Mouse (Mus musculus): ENCODE measurements at regions not wholly inside any gene's neighbourhood (a gene's known extent, or its start where the extent isn't known, plus 50 kb on each side); places are given as distances from the start of the nearest gene placed in this dataset.

DNA sequence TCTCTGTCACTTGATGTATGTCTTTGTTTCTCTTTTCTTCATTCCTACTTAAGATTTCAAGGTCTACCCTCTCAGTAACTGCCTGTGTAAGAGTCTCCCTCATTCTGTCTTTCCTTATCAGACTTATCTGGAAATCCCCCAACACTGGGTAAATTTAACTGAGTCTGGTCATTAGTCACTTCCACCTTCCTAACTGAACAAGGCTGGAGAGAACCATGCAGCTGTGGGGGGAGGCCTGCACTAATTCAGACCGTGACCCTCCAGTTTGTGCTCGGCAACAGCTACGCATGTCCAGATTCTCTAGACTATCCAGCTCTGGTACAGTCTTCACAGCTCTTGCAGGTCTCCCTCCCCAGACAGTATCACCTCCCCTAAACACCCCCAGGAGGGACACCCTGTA, 103.3 kb downstream of the Prox1 start:
- DNase-seq (ENCODE audit: low spot score in 2 of 2): no peak

DNA sequence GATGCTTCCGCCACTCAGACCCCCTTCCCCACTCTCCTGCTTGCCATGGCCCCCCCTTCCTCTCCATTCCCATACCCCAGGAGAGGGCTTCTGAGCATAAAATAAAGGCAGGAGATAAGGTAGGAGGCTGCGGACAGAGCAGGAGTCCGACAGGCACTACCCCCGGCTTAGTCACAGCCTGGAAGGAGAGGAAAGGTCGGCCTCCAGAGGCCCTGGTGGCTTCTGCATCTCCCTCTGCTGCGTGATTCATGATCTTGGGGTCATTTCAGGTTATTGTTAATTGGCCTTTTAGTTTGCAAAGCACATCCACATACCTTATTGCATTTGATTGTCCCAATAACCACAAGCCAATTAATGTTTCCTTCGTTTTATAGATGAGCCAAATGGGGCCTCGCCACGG, 104.1 kb downstream of the Prox1 start:
- DNase-seq (ENCODE audit: low spot score in 2 of 2): no peak

DNA sequence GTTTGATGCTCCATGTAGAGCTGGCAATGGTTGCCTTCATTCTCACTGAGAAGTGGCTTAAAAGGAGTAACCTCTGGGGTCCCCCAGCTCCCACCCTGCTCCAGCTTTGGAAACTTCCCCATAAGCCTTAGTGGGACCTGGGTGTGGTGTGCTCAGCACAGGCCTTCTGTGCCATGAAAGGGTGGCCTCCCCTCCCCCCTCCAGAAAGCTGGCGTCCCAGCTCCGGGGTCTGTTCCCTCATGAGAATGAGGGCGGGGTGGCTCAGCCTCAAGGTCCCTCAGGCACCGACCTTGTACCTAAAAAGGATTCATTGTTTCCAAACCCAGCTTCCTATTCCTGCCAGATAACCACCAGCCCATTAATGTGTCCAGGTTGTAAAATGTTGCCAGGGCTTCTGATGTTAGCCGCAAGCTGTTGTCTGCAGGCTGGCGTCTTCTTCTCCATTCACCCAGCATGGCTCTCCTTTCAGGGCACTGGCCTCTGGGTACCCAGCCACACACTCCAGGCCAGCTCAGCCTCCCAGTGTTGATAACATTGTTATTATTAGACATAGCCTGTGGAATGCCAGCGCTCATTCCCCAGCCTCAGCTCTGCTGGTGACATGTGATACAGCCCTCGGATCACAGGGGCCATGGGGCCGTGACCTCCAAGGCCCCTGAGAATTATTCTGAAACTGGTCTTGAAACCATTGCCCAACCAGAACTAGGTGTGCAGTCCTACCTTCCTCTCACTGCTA, 108.8 kb downstream of the Prox1 start:
- no peak for DNase-seq (ENCODE audit: low spot score in 2 of 2)

DNA sequence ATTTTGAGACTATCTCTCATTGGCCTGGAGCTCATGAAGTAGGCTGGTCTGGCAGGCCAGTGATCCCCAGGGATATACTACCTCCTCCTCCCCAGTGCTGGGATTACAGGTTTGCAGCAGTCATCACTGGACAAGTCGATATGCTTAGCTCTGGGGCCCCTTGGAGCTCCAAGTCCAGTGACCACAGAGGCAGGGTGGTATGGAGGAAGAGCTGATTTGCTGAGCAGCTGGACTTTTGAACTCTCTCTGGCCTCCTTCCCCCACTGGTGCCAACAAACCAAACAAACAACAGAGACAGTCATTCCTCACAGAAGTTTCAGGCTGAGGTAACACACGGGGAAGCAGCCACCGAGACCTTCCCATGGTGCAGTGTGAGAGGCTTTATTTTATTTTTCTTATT, 111.5 kb downstream of the Prox1 start:
- DNase-seq (ENCODE audit: low spot score in 2 of 2): no peak

DNA sequence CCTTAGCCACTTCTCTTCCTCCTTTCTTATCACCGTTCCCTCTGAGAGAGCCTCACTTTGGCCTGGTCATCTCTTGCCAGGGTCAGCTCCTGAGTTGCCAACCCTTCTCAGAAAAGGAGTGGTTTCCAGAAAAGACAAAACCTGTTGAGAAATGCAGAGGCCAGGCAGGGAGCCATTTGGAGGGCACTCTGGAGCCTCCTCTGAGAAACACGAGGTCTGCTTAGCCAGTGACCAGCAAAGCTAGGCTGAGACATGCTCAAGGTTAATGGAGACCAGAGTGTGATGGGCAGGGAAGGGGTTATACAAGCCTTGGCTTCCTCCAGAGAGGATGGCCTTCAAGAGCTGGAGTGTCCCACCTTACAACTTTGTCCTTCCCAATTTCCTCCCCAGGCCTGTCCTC, 113.6 kb downstream of the Prox1 start:
- DNase-seq (ENCODE audit: low spot score in 2 of 2): no peak

DNA sequence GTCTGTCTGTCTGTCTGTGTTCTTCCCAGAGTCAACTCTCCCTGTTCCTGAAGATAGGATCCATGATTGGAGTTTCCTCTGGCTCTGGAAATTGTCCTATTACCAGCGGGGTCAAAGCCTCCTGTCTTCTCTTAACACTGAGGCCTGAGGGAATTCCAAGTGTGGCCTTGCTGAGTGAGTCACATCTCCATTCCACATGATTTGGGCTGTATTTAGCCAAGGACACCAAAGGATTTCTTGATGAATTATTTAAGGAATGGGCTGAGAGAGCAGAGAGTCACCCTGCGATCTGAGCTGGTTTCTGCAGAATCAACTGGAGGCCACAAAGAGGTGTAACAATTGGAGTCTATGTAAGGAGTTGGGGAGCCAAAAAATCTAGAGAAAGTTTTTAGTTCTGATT, 118.6 kb downstream of the Prox1 start:
- DNase-seq (ENCODE audit: low spot score in 2 of 2): no peak

DNA sequence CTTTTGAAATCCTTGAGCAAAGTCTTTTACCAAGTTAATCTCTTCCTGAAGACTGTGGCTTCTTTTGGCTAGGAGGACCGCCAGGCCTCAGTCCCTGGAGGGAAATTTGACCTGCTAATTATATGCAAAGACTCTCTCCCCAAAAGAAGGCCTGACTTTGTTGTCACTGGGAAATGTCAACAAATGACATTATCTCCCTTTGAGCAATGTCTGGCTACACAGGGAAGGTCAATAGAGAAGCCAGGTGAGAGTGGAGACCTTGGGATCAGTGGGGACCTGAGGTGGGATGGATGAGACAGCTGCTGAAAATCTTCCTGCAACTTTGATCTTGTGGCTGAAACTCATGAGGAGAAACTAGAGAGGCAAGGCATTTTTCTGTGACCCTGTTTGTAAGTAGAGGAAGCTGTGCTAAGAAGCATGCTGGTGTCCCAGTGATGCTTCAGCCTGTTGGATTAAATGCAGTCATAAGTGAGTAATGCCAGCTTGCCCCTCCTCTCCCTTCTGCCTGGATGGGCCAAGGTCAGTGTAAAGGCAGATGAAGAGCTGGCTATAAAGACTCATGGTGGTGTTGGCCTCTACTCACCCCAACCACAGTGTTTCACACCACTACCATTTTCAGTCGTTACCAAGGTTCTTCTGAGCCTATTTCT, 121.9 kb downstream of the Prox1 start:
- DNase-seq (ENCODE audit: low spot score in 2 of 2): no peak

DNA sequence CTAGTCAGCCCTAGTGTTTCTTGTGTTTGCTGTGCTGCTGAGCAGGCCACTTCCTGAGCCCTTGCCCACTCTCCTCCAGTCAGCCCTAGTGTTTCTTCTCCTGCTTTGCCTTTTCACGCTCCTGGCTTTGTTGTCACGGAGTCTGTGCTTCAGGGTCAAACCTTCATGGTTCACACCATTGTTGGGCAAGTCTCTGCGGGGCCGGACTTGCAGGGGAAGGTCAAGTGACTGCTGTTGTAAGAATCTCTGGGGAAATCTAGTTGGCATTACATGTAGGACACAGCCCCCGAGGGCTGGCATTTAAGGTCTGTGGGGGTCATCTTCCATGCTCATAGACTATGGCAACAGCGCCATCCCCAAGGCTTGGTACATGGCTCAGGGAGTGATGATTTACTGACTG, 123.3 kb downstream of the Prox1 start:
- no peak for DNase-seq (ENCODE audit: low spot score in 2 of 2)

DNA sequence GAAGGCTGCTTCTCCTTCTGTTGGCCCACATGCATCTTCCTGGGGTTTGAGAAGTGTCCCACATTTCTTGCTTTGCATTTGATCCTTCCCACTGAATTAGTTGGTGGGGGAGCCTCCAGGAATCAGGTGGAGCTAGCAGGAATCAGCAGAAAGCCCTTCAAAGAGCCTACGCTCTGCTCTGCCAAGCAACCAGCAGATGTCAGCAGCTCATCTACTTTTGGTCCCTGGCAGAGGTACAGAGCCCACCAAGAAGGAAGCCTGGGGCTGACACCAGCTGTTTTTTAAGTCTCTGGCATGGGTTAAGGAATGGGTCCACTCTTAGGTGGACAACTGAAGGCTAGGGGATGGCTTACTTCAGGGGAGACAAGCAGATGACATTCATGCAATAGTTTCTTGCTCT, 123.6 kb upstream of the Smyd2 start:
- peak; percentile 19 to 44 for DNase-seq (ENCODE audit: low spot score in 2 of 2)

DNA sequence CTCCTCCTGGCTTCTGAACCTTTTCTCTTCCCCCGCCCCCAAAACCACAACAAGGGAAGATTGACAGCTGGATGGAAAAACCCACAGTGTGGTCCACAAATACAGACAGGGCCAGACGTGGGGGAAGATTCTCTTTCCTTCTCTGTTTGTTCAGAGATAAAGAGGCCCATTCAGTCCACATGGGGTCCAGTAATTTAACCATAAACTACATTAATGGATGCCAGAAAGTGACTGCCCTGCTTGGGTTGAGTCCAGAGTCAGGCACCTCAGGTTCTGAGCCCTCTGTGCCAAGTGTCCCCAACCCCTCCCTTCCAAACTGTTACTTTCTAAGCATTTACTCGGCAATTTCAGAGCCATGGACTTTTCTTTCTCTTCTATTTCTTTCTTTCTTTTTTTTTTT, 121.9 kb upstream of the Smyd2 start:
- DNase-seq (ENCODE audit: low spot score in 2 of 2): no peak

DNA sequence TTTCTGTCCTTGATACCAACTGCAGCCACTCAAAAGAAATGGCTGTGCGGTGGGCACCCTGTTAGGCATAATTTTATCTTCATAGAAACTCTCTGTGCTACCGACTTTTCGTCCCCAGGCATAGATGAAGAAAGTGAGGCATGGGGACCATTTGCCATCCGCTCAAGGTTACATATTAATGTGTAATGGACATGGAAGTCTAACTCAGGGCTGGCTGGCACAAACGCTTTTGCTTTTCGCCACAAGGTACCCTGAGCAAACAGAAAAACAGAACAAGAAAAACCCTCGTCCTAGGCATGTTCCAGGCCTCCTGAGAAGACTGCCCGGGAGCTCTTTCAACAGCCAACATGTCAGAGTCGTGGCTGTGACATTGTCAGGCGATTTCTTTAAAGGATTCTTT, 121.0 kb upstream of the Smyd2 start:
- no peak for DNase-seq (ENCODE audit: low spot score in 2 of 2)

DNA sequence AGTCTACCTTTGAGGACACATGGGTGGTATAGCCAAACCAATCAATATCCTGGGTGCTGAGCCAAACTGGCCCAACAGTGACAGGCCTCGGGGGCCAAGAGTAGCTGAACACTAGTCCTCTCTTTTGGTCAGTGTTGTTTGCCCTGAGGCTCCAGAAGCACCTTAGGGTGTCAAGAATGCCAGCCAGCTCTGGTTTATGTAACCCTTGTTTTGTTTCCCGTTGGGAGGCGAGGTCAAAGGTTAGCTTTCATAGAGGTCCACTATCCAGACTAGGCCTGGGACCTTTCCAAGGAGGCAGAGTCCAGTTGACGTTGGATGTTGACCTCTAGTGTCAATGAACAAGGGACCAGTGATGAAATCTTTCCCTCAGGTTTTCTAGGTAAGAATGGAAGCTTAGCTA, 120.0 kb upstream of the Smyd2 start:
- DNase-seq (ENCODE audit: low spot score in 2 of 2): no peak

DNA sequence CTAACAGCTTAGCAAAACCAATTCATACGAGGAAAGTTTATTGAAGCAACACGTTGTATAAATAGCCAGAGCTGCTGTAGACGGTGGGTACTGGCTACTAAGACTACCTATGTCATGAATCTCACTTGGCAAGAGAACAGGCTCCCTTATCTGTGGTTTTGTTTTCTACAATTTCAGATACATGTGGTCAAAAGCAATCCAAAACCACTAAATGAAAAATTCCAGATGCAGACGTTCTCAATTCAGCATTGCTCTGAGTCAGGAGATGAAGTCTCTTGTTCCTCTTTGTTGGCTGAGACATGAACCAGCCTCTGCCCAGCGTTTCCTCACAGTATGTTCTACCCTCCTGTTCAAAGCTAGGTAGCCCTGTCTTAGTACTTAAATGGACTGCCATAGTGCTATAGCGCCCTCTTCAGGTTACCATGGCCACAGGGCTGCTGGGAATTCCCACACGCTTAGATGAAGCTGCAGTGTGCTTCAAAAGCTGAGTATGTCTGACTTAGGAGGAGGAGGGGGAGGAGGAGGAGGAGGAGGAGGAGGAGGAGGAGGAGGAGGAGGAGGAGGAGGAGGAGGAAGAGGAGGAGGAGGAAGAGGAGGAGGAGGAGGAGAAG, 119.0 kb upstream of the Smyd2 start:
- no peak for DNase-seq (ENCODE audit: low spot score in 2 of 2)

DNA sequence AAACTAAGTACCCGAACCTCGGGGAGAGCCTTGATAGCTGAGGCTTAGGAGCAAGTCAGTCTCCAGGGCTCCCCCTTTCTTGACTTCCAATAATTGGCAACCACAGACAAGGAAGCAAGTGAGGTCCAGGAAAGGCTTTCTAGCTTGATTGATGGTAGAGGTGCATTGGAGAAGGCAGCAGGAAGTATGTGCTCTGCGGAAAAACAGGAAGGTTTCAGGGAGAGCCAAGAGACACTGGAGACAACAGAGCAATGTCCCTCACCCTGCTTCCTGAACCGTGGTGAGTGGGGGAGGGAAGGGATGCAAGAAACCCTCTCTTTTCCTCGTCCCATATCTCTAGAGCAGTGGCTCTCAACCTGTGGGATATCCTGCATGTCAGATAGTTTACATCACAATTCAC, 115.9 kb upstream of the Smyd2 start:
- no peak for DNase-seq (ENCODE audit: low spot score in 2 of 2)

DNA sequence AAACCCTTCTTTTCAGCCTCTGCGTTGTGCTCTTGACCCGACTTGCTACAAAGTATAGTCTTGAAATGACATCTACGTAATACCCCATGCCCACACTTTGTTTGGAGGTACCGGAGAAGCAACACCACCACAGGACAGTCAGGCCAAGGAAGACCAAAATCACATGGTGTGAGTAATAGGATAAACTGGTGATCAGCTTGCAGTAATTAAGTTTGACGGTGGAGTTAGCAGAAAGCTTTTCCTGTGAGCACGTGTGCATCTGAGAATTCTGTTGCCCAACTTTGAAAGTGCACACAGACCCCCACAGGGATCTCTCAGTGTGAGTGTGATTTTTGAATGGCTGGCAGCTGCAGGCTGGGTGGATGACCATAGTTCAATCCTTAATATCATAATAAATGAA, 114.6 kb upstream of the Smyd2 start:
- DNase-seq (ENCODE audit: low spot score in 2 of 2): no peak

DNA sequence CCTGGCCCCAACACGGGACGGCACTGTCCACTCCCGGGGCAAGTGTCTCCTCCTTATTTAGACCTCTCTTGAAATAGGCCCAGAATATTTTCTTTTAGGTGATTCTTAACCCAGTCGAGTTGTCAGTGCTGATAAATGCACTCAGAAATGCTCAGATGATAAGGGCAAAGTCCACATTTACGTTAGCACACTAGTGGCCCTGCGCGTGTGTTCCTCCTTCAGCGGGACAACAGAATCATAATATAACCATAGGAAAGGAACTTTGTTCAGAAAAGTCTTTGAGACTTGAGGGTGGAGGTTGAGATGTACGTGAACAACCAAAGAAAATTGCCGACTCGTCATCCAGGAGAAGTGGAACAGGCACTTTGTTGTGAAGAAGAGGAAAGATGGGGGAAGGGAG, 113.8 kb upstream of the Smyd2 start:
- DNase-seq (ENCODE audit: low spot score in 2 of 2): no peak

DNA sequence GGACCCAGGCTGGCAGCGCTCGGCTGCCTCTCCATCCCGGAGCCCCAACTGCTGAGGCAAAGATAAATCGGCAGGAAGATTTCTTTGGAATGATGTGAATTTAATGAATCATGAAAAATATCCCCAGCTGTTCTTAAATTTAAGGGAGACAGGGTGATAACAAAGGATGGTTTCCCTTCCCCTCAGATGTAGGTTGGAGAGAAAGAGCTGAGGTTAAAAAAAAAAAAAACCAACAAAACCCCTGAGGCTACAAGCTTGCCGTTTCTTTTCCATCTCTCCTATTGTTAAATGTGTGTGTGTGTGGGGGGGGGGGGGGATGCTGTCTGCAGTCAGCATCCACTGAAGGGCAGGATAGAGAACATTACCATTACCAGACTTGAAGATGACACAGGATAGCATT, 111.9 kb upstream of the Smyd2 start:
- DNase-seq (ENCODE audit: low spot score in 2 of 2): no peak

DNA sequence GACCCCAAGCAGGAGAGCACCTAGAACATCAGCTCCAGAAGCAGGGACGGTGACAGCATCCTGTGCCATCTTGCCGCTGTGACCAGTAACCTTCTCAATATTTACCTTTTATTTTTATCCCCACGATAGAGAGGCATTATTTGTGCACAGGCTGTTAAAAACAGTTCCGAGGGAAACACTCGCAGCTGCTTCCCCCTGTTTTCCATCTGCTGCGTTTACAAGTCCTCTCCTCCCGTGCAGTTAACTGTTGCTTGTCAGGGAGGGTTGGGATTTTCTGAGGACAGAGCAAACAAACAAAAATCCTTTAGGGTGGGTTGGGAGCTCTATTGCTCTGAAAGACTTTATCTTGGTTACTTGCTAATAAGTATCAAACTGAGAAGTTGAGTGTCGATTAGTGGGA, 105.4 kb upstream of the Smyd2 start:
- no peak for DNase-seq (ENCODE audit: low spot score in 2 of 2)

DNA sequence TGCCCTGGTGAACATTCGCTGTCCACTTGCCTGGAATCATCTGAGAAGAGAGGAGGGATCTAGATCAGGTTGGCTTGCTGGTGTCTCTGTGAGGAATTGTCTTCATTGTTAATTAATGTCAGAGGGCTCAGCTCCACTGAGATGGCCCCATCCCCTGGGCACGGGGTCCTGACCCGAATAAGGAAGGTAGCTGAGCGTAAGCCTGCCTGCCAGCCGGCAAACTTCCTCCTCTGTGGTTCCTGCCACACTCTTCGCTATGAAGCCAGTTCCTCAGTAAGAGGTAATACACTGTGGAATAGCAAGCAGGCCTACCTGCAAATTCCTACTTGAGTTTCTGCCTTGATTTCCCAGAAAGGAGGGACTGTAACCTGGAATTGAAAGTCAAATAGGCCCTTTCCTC, 87.3 kb upstream of the Smyd2 start:
- no peak for DNase-seq (ENCODE audit: low spot score in 2 of 2)

DNA sequence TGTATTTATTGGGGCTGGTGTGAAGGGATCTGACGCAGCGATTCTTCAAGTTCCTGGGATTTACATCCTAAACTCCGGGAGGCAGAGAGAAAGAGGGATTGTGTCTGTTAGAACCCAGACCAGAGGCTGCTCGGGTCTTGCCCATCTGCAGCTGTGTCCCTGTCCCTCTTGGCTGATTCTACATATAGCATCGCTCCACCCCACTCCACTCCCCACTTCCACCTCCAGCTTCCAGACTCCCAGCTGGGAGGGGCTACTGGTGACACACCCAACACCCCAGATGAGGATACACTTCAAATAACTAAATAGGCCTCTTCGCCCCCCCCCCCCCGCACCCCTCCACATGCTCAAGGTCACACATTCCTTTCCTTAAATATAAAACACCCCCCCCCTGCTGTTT, 85.1 kb upstream of the Smyd2 start:
- DNase-seq (ENCODE audit: low spot score in 2 of 2): no peak

DNA sequence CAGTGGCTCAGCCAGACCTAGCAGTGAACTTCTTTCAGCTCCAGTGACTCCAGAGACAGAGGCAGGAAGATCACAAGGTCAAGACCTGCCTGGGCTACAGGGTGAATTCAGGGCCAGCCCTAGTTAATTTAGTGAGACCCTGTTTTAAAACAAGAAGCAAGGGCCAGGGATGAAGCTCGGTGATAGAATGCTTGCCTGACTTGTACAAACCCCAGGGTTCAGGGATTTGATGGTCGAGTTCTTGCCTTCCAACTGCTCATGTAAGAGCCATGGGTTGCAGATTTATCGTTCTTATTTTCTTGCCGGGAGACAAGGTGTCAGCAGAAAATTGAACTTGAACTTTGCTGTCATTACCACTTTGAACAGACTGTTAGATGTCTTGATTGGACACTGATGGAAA, 78.9 kb upstream of the Smyd2 start:
- no peak for DNase-seq (ENCODE audit: low spot score in 2 of 2)

DNA sequence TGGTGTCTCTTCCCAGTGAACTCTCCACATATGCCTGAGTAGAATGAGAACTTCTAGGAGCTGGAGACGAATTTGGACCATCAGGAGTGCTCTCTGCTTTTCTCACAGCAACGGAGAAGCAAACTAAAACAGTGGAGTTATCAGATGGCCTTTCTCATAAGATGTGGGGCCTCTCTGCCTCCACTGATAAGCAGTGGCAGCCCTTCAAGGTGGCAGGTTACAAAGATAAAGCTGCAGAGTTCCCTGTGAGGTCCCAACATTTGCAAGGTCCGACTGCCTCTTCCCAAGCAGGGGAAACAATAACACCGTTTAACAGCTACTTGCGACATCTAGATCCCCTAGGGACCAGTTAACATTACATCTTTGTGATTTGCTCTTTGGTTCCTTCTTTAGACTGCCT, 71.5 kb upstream of the Smyd2 start:
- DNase-seq (ENCODE audit: low spot score in 2 of 2): no peak

DNA sequence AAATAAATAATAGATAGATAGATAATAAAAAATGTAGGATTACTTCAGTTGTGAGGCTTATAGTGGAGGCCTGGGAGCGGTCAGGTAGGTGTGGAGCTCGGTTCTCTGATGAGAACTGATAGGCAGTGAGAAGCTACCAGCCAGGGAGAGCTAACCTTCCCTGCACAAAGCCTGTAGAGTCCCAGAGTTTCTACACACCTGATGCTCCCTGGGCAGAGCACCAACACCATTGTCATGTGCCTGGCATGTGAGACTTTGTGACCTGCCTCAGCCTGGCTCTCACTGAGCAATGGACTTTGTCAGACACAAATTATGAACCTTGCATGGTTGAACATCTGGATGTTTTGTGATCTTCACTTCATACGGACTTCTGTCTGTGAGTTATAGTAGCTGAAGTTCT, 71.1 kb upstream of the Smyd2 start:
- DNase-seq (ENCODE audit: low spot score in 2 of 2): no peak

DNA sequence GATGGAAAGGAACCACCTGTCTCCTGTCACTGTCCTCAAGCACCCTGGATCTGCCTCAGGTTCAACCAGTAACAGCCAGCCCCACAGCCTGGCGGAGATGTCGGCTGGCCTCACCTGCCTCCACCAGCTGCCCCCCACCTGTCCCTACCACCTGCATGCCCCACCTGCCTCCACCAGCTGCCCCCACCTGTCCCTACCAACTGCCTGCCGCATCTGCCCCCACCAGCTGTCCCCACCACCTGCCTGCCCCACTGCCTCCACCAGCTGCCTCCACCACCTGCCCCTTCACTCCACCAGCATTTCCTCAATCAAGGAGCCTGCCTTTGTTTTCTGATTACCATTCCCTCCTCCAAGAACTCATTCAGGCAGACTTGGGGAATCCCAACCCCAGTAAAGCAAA, 68.9 kb upstream of the Smyd2 start:
- no peak for DNase-seq (ENCODE audit: low spot score in 2 of 2)
